Mouse (Mus musculus) CH12.LX (cell line): ENCODE measurements at regions not wholly inside any gene's neighbourhood (a gene's known extent, or its start where the extent isn't known, plus 50 kb on each side); places are given as distances from the start of the nearest gene placed in this dataset.

Source experiments
- CTCF ChIP-seq, 2 experiments: IDR thresholded peaks in 1 of 2; conservative IDR thresholded peaks in 1 of 2; 2 replicates each; pipeline ENCODE4 v1.5.1; 2011 to 2012; ENCODE audit warnings: low read depth in 2 of 2, low read length in 2 of 2, improper control_type of control experiment in 1 of 2, inconsistent platforms in 1 of 2, mild to moderate bottlenecking in 1 of 2, moderate library complexity in 1 of 2
- EP300 ChIP-seq: IDR thresholded peaks from 2 replicates; pipeline ENCODE4 v1.6.1; 2011; ENCODE audit warnings: low read length, improper control_type of control experiment
- NELFE ChIP-seq: IDR thresholded peaks from 2 replicates; pipeline ENCODE4 v1.6.1; 2011; ENCODE audit warnings: low read depth, low read length, improper control_type of control experiment

DNA sequence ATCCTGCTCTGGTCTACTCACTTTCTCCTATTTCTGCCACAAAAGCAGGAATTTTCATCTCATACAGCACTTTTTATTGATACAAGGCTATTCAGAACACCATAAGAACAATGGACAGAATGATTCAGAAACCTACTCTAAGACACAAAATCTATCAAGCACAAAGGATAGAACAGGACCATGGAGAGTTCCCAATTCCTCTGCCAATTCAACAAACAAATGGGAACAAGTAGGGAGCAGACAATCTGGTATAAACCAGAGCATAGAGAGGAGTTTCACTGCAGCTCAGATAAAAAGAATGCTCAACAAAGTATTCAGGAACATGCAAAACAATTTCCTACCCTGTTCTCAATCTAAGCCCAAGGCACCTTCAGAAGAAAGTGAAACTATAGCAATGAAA, 363.7 kb upstream of the Klf6 start:
- TF ChIP-seq CTCF (conservative IDR thresholded peaks at IDR 0.05 in 1 of 2, IDR thresholded peaks at IDR 0.05 in 1 of 2; ENCODE audit: low read depth in 2 of 2, low read length in 2 of 2) (no peak), EP300 (no peak), NELFE (no peak)
